Mouse (Mus musculus): ENCODE data around the gene Cdr2.
"Not testable (repeated sequence)": the region's sequence is repeated elsewhere in the genome, so short reads cannot be mapped to it uniquely, and the experiment has no call there.

Gene Cdr2

DNA sequence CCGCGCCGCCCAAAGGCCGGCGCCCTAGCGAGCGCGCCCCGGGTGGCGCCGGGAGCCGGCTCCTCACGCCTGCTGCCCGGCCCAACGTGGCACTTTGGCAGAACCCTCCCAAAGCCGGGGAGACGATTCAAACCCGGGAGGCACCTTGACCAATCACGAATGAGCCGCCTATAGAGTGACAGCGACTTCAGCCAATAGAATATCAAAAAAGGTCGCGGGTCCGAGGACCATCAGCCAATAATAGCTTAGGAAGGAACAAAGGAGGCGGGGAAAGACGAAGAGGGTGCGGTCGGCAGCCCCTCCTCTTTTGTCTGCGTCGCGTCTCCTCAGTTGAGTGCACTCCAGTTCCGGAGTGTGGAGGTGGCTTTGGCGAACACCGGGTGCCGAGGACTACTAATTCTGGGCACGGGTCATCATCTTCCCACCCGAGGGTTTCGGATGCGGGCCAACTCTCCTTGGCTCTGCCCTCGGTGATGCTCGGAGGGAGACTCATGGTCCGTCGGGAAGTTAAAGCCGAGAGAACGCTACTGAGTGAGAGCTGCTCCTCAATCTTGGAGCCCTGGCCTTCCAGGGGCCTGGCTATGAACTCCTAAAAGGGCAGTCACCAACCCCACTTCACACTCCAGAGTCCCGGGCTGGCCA is at the start of gene Cdr2, which contains the start of gene Mfsd13b:
TSS of gene Cdr2 (minus strand) at position 113 of the 642 bp plus-strand sequence.
TSS of gene Mfsd13b (plus strand) at position 310 of the 642 bp plus-strand sequence.
- peak; percentile 90 to 95 for DNase-seq (ENCODE audit: low spot score in 2 of 2)

DNA sequence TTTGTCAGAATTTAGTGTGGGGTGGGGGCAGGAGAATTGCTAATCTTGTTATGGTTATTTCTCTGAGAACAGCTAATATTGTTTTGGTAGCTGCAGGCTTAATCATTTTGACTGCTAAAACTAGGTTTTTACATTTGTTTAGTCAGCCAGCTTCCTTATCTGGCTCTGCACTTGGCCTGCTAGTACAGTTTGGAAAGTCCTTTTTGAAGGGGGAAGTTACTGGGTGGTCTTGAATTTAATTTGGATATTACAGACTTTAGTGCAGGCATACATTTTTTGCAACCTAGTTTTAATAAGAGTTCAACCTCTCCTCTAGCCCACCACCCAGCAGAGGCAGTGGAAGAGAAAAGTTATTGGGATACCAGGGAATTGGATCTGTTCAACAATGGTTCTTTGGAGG is 47.8 kb upstream of the Cdr2 start:
- DNase-seq (ENCODE audit: low spot score in 2 of 2): not testable (repeated sequence)

DNA sequence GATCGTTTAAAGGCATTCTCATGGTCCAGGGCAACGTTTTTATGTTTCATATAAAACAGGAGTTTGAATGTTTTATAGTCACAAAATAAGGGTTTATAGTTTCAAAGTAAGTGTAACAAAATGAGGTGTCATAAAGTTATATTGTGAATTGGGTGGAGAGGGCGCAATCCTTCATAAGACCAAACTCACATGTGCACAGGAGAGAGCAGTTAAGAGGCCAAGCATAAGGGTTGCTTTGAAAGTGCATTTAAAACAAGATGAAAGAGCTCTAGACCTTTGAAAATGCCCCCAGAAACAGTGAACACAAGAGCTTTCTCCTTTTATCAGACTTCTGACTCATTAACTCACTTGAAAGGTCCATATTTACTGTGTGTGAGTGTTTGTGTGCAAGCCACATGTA is 44.2 kb upstream of the Cdr2 start:
- DNase-seq (ENCODE audit: low spot score in 2 of 2): no peak

DNA sequence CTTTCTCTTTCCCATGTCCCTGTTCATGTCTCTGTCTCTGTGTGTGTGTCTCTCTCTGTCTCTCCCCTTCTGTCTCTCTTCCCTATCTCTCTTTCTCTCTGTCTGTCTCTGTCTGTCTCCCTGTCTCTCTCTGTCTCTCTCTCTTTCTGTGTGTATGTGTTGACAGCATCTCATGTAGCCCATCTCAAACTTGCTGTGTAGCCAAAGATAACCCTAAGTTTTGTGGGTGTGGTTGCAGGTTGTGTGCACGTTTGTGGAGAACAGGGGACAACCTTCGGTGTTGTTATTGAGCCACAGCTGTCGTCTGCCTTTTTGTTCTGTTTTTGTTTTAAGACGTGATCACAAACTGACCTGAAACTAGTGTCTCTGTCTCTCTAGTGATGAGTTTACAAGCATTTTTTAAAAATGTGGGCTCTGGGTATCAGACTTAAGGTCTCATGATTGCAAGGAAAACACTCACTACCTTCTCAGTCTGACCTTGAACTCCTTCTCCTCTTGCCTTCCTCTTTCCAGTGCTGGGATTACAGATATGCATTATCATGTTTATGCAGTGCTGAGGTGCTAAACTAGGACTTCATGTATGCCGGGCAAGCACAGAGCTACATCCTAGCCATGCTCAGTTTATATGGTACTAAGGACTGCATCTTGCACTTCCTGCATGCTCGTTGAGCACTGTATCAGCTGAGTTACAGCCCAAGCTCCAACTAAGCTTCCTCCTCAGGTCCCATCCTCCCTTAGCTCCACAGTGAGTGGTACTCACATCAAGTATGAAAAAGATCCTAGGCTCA is 43.3 kb upstream of the Cdr2 start:
- DNase-seq (ENCODE audit: low spot score in 2 of 2): no peak

DNA sequence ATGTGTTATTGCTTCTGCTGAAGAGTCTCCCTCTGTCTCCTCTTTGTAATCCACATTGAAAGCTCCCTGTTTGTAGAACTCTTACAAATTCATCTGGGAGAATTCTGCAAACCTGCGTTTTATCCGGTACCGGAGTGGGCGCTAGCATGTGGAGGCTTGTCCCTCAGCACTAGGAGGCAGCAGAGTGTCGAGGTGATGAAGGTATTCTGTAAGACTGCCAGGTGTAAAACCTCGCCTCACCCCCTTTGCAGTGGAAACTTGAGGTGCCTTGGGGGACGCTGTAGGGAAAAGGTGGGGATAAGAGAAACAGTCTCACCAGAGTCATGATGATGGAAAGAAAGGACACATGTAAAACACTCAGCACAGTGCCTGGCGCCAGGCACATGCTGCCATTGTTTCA is 38.2 kb upstream of the Cdr2 start:
- DNase-seq (ENCODE audit: low spot score in 2 of 2): no peak

DNA sequence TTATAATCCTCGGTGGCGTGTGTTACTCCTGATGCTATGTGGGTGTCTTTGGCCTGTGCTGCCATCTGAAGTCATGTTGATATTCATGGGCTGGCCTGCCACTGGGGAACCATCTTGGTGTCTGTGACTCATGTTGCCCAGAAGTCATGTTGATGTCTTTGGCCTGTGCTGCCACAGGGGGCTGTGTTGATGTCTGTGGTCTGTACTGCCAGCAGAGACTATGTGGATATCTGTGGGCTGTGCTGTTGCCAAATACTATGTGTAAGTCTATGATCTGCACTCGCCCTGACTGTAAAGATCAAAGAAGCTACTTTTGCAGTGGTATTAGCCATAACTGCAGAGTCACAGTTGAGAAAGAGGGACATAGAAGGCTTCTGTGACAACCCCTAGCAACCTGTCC is 36.7 kb upstream of the Cdr2 start:
- no peak for DNase-seq (ENCODE audit: low spot score in 2 of 2)

DNA sequence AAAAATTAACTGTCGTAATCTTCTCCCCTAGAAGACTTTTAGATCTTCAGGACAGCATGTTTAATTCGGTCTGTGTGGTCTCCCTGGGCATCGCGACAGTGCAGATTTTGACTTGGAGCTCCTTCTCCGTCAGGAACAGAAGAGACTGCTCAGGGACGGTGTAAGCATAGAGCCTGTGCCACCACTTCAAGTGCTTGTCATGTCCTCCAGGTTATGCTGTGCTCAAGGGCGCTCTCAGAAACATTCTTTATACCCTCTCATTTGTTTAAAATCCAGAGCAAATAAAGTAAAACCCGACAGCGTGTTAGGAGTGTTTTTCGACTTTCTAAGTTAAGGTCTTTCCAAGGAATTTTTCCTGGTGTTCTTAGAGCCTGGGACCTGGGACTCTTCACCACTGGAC is 32.4 kb upstream of the Cdr2 start:
- no peak for DNase-seq (ENCODE audit: low spot score in 2 of 2)

DNA sequence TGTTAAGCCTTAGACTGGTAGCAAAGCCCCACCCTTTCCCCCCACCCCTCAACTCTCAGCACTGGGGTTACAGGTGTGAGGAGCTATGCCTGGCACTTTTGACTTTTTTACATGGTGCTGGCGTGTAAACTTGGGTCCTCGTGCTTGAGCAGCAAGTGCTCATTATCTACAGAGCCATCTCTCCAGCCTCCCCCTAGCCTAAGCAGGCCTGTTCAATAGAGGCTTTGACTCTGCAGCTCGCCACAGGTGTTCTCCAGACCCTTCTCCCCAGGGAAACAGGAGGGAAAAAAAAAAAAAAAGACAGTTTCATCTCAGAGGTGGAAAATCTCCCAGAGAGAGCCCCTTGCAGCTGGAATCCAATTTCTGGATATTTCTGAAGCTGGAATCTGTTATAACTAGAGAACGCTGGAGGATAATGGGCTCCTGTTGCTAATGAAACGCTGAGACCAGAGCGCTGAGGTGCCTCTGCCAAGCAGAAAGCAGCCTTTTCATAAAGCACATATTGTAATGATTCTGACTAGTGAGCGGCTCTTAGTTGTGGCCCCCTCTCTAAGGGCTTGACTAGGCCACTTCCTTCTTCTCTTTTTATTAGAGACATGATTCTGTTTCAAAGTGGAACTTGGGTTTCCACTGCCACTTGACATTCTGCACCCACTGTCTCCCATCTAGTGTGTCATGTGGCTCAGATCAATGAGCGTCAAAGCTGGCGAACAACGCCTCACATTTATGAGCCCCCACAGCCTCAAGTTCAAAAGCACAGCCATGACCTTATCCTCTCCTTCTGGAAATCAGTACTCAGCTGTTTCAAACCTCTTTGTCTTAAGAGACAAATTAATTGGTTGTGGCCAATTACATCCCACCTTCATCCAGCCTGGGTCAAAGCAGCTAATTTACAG is 29.9 kb upstream of the Cdr2 start:
- no peak for DNase-seq (ENCODE audit: low spot score in 2 of 2)

DNA sequence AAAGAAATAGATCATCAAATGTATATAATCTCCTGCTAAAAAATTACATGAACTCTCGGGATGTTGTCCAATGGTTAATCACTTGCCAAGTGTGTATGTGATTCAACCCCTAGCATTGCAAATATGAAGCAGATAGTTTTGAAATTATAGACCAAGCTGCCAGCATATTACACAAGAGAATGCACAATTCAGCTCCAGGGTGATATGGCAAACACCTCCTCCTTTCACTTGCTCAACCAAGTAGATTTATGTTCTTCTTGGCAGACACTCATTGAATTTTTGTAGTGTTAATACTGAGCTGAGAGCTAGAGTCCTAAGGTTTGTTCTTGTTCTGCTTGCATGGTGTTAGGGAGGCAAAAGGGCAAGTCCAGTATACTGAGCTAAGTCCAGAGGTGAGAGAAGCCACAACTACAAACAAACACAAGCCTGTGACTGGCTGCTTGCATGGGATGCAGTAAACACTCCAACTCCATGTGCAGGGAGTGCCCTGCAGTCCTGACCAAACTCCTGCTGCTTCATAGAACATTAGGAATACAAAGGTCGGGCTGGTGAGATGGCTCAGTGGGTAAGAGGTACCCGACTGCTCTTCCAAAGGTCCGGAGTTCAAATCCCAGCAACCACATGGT is 21.8 kb upstream of the Cdr2 start:
- no peak for DNase-seq (ENCODE audit: low spot score in 2 of 2)

DNA sequence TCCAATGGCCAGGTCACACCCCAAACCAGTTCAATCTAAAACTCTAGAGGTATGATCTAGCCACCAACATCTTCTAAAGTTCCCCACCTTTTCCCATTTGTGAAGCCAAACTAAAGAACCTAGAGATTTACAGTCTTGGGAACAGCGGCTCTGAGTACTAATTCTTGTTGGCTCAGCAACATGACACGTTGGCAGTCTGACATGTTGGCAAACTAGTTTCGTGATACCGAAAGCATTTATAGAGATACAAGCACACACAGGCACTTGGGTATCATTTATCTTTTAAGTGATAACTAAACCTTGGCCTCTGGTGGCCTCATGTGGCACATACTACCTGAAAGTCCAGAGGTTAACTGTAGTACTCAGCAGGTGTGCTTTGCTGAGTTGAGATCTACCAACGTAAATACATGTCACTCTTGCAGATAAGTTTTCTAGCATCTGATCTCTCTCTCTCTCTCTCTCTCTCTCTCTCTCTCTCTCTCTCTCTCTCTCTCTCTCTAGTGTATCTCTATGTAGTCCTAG is 20.4 kb upstream of the Cdr2 start:
- DNase-seq (ENCODE audit: low spot score in 2 of 2): no peak

DNA sequence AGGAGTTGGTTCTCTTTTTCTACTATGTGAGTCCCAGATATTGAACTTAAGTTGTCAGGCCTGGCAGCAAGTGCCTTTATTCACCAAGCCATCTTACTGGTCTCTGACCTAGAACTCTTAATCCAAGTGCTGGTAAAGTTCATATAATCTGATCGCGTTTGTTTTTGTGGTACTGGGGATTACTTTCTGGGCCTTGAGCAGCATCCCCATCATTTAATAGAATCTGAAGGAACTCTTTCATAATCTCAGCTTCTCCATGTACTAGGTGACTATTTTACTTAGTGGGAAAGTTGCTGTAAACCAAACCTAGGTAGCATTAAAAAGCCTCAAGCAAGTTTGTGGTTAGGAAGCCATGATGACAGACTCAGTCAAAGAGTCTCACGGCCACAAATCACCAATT is 19.8 kb upstream of the Cdr2 start:
- no peak for DNase-seq (ENCODE audit: low spot score in 2 of 2)

DNA sequence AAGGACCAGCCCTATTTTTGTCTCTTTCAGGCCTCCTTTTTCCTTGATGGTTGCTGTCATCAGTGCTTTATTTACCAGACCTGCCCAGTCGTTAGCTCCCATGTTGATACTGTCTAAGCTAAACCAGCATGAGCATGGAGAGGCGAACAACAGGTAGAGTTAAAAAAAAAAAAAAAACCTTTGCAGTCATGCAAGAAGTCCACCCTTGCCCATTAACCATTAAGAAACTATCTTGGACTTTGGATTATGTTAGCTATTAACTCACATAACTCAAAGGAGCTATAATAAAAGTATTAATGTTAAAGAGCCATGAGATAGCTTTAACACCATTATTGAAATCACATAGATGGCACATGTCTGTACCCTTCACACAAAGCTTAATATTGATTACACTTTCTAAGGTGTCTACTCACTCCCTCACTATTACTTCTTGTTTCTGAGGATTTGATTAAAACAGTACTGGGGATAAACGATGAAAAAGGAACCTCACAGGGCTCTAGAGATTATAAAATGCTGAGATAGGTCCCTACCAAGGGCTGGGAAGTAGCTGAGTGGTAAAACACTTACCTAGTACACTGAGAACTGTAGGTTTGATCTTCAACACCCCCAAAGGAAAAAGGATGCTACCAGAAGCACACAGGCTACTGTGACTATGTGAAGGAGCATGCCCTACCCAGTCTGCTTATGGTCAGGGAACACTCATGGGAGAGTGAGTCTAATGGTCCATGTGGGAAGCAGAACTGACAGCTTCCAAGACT is 18.1 kb upstream of the Cdr2 start:
- DNase-seq (ENCODE audit: low spot score in 2 of 2): no peak

DNA sequence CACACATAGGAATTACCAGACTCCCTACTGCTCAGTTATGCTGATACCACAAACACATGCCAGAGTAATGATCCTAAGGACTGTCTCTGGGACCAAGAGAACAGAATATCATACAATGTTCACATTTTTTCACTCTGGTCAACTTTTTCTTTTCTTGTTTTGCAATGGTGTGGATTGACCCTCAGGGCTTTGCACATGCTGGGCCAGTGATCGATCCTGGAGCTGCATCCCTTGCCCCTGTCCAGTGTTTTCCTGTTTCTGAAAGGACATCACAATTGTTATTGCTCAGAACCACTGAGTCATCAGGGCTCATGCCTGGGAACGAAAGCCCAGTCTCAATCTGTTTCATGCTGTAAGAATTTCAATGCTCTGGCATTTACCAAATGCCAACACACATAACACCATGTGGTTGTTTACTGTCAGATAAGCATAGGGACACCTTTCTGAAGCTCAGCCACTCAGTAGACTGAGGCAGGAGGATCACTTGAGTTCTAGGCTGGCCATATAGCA is 17.0 kb upstream of the Cdr2 start:
- DNase-seq (ENCODE audit: low spot score in 2 of 2): no peak

DNA sequence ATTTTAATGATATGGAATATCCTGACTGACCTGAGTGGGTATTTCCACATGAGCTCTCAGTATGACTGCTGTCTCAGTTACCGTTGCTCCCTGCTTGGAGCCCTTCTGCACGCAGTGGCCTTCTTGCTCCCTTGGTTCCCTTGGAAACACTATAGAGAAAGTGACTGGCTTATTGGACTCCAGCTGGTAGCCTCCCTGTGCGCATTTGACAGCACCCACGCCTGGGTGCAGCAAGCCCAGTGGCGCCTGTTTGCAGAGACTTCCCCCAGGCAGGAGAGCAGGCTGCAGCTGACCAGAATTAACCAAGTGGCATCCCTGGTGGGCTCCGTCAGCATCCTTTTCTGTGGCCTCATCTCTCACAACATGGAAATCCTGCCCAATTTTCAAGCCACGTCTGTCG is 9.1 kb upstream of the Cdr2 start:
- DNase-seq (ENCODE audit: low spot score in 2 of 2): no peak

DNA sequence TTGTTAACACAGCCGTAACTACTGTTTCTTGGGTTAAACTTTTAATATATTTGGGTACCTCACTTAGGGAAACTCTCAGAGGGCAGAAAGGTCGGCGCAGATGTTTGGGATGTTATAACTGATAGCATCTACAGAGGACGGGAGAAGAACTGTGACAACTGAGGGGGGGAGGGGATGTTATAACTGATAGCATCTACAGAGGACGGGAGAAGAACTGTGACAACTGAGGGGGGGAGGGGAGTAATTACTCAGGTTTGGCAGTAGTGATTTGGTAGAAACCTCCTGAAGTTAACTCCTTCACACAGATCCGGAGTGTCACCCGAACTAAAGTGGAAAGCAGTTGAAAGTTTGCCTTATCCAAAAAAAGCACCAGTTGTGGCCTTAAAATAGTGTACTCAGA is 856 bp upstream of the Cdr2 start:
- no peak for DNase-seq (ENCODE audit: low spot score in 2 of 2)

DNA sequence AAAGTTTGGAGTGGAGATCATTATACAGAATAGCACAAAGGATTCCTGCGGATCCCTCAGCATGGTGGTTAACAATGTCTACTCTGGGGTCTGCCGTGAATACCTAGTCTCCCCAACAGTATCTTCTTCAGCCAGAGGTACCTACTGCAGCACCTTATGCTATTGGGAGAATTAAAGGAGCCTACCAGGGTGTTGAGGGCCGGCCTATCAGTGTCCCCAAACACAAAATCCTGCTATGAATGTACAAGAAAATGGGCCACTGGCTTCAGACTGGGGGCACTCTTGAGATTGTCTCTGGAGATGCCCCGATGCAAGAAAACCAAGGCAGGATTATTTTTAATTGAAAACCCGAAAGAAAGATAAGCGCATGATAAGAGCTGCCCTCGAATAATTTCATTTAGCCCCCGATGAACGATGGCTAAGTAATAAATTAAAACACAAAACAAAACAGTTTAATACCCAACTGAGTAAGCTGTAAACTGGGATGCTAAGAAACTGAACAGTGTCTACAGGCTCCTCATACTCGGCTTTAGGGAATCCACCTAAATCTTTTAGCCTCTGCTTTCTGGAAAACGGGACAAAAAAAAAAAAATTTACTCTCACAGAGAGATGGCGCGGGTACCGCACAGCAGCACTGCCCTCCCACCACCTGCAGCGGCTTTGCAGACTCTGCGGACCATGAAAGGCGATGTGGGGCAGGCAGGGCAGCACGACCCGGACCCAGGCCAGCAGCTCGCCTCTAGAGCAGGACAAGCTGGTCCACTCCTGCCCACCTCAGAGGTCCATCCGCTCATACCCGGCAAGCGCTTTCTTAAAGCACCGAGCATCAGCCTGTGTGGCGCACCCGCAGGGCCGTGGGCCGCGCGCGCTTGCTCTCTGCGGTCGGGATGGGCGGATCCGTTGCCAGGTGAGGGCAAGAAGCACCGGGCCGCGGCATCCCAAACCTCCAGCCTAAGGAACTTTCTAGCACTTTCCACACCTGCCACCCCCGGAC is 884 bp downstream of the Cdr2 start:
- DNase-seq (ENCODE audit: low spot score in 2 of 2): peak; percentile 26 to 31

DNA sequence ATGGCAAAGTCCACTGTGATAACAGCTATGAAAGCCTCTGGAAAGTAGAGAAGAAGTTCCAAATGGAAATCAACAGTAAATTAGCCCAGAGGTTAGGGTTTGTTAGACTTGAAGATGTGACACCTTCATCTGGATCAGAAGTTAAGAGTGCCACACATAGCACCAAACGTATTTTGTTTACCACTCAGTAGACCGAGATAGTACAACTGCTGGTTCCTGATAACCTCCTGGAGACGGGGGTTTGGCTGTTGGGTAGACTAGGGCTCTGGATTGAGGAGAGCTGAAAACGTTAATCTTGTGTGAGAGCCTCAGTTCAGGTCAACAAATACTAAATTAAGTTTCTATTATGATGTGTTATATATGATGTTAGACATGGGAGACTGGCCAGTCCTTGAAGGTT is 2.1 kb downstream of the Cdr2 start:
- DNase-seq (ENCODE audit: low spot score in 2 of 2): no peak

DNA sequence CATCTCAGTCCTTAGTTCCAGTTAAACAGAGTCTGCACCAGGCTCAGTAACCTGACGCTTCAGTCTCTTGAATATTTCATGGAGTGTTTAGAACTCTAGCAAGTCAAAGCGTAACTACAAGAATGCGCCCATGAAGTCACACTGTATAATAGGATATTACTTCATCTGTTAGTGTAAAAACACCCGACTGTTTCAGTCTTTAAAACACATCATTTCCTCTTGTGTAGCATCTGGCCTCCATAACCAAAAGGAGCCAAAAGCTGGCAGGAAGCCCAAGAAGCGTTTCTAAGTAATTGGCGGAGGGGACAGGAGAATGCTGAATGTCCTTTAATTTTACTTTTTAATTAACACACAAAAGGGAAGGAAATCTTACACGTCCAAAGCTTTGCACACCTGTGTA is 5.0 kb downstream of the Cdr2 start:
- peak in 1 of 2 experiments; percentile 11 for DNase-seq (ENCODE audit: low spot score in 2 of 2)

DNA sequence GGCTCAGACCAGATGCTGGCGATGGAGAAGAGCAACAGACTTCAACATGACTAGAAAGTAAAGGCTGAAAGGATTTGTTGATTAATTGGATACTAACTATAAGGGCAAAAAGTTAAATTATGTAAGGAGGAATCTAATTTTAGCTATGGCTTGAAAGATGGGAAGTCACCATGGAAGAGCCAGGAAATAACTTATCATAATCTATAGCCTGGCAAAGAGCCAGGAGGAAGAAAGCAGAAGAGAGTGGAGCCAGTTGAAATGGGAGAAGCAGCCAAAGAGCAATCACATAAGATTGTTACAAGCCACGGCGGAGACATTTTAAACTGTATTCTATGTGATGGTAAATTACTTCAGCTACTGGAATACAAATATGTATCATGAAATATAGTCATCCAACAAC is 8.1 kb downstream of the Cdr2 start:
- DNase-seq (ENCODE audit: low spot score in 2 of 2): no peak
